Mouse (Mus musculus): ENCODE results near the gene Capzb. TPM values are rescaled to one million over a fixed set of nuclear protein-coding genes. Genes with fewer than 3 reads are reported as not detected.

The Capzb gene
- polyA plus RNA-seq, 1 experiment: 186 TPM

GRCm38 (mm10) chr4:139230376-139231120, 37.8 kb downstream of the Capzb start:
- peak; percentile 45 for DNase-seq (ENCODE audit: low read depth)
- no peak for TF ChIP-seq CTCF (IDR thresholded peaks at IDR 0.05; ENCODE audit: borderline replicate concordance, extremely low read depth, insufficient read depth, insufficient read length)
- TF ChIP-seq POLR2A (IDR thresholded peaks at IDR 0.05; ENCODE audit: borderline replicate concordance, extremely low read depth, insufficient read depth, insufficient read length, poor library complexity, severe bottlenecking): no peak

GRCm38 (mm10) chr4:139231163-139231562, 38.5 kb downstream of the Capzb start:
- TF ChIP-seq POLR2A (IDR thresholded peaks at IDR 0.05; ENCODE audit: borderline replicate concordance, extremely low read depth, insufficient read depth, insufficient read length, poor library complexity, severe bottlenecking) (no peak), CTCF (IDR thresholded peaks at IDR 0.05; ENCODE audit: borderline replicate concordance, extremely low read depth, insufficient read depth, insufficient read length) (no peak)
- DNase-seq (ENCODE audit: low read depth): no peak

- peak; percentile 66 for TF ChIP-seq CTCF (IDR thresholded peaks at IDR 0.05; ENCODE audit: borderline replicate concordance, extremely low read depth, insufficient read depth, insufficient read length)
- TF ChIP-seq POLR2A (IDR thresholded peaks at IDR 0.05; ENCODE audit: borderline replicate concordance, extremely low read depth, insufficient read depth, insufficient read length, poor library complexity, severe bottlenecking): no peak
- peak; percentile 67 for DNase-seq (ENCODE audit: low read depth)
Measured at GRCm38 (mm10) chr4:139232479-139233145, 39.9 kb downstream of the Capzb start.

- no peak for TF ChIP-seq POLR2A (IDR thresholded peaks at IDR 0.05; ENCODE audit: borderline replicate concordance, extremely low read depth, insufficient read depth, insufficient read length, poor library complexity, severe bottlenecking)
- TF ChIP-seq CTCF (IDR thresholded peaks at IDR 0.05; ENCODE audit: borderline replicate concordance, extremely low read depth, insufficient read depth, insufficient read length): no peak
- DNase-seq (ENCODE audit: low read depth): no peak
Measured at GRCm38 (mm10) chr4:139233146-139233495, 40.4 kb downstream of the Capzb start.

GRCm38 (mm10) chr4:139233755-139234254, 41.1 kb downstream of the Capzb start:
- no peak for TF ChIP-seq POLR2A (IDR thresholded peaks at IDR 0.05; ENCODE audit: borderline replicate concordance, extremely low read depth, insufficient read depth, insufficient read length, poor library complexity, severe bottlenecking)
- no peak for TF ChIP-seq CTCF (IDR thresholded peaks at IDR 0.05; ENCODE audit: borderline replicate concordance, extremely low read depth, insufficient read depth, insufficient read length)
- no peak for DNase-seq (ENCODE audit: low read depth)

GRCm38 (mm10) chr4:139234261-139234660, 41.6 kb downstream of the Capzb start:
- TF ChIP-seq POLR2A (IDR thresholded peaks at IDR 0.05; ENCODE audit: borderline replicate concordance, extremely low read depth, insufficient read depth, insufficient read length, poor library complexity, severe bottlenecking): no peak
- no peak for TF ChIP-seq CTCF (IDR thresholded peaks at IDR 0.05; ENCODE audit: borderline replicate concordance, extremely low read depth, insufficient read depth, insufficient read length)

GRCm38 (mm10) chr4:139235556-139235955, 42.9 kb downstream of the Capzb start:
- no peak for DNase-seq (ENCODE audit: low read depth)
- TF ChIP-seq POLR2A (IDR thresholded peaks at IDR 0.05; ENCODE audit: borderline replicate concordance, extremely low read depth, insufficient read depth, insufficient read length, poor library complexity, severe bottlenecking) (no peak), CTCF (IDR thresholded peaks at IDR 0.05; ENCODE audit: borderline replicate concordance, extremely low read depth, insufficient read depth, insufficient read length) (no peak)

More at GRCm38 (mm10) chr4:139234261-139234660, 41.6 kb downstream of the Capzb start:
- no peak for DNase-seq (ENCODE audit: low read depth)

GRCm38 (mm10) chr4:139238612-139239011, 45.9 kb downstream of the Capzb start:
- TF ChIP-seq POLR2A (IDR thresholded peaks at IDR 0.05; ENCODE audit: borderline replicate concordance, extremely low read depth, insufficient read depth, insufficient read length, poor library complexity, severe bottlenecking): no peak
- TF ChIP-seq CTCF (IDR thresholded peaks at IDR 0.05; ENCODE audit: borderline replicate concordance, extremely low read depth, insufficient read depth, insufficient read length): no peak
- DNase-seq (ENCODE audit: low read depth): no peak

GRCm38 (mm10) chr4:139240334-139240733, 47.6 kb downstream of the Capzb start:
- no peak for TF ChIP-seq POLR2A (IDR thresholded peaks at IDR 0.05; ENCODE audit: borderline replicate concordance, extremely low read depth, insufficient read depth, insufficient read length, poor library complexity, severe bottlenecking)
- TF ChIP-seq CTCF (IDR thresholded peaks at IDR 0.05; ENCODE audit: borderline replicate concordance, extremely low read depth, insufficient read depth, insufficient read length): no peak
- DNase-seq (ENCODE audit: low read depth): no peak

GRCm38 (mm10) chr4:139241678-139242606, 49.2 kb downstream of the Capzb start:
- TF ChIP-seq CTCF (IDR thresholded peaks at IDR 0.05; ENCODE audit: borderline replicate concordance, extremely low read depth, insufficient read depth, insufficient read length): no peak
- TF ChIP-seq POLR2A (IDR thresholded peaks at IDR 0.05; ENCODE audit: borderline replicate concordance, extremely low read depth, insufficient read depth, insufficient read length, poor library complexity, severe bottlenecking): no peak

GRCm38 (mm10) chr4:139242607-139242955, 49.9 kb downstream of the Capzb start:
- DNase-seq (ENCODE audit: low read depth): no peak
- TF ChIP-seq CTCF (IDR thresholded peaks at IDR 0.05; ENCODE audit: borderline replicate concordance, extremely low read depth, insufficient read depth, insufficient read length): no peak
- TF ChIP-seq POLR2A (IDR thresholded peaks at IDR 0.05; ENCODE audit: borderline replicate concordance, extremely low read depth, insufficient read depth, insufficient read length, poor library complexity, severe bottlenecking): no peak

More at GRCm38 (mm10) chr4:139241678-139242606, 49.2 kb downstream of the Capzb start:
- DNase-seq (ENCODE audit: low read depth): no peak

Data from brain, embryonic 14.5 days (tissue).